Mouse (Mus musculus): Measurements from ENCODE around the gene Cmtm8.
A peak's percentile ranks its signal among the peaks of the same experiment; 100 is the strongest.

Gene Cmtm8

GRCm38 (mm10) chr9:114844017-114844662, at the start of gene Cmtm8:
Gene Cmtm8, minus strand, starts transcription at chr9:114844156.
- peak; percentile 20 for DNase-seq

- no peak for DNase-seq
Observed at GRCm38 (mm10) chr9:114892974-114893373, 49.0 kb upstream of the Cmtm8 start.

GRCm38 (mm10) chr9:114890377-114890776, 46.4 kb upstream of the Cmtm8 start:
- DNase-seq, result no peak

- no peak for DNase-seq
Observed at GRCm38 (mm10) chr9:114888856-114889407, 45.0 kb upstream of the Cmtm8 start.

- DNase-seq, result no peak
Observed at GRCm38 (mm10) chr9:114887699-114888098, 43.7 kb upstream of the Cmtm8 start.

- DNase-seq, result no peak
Observed at GRCm38 (mm10) chr9:114885991-114886662, 42.2 kb upstream of the Cmtm8 start.

GRCm38 (mm10) chr9:114885564-114885963, 41.6 kb upstream of the Cmtm8 start:
- DNase-seq, result no peak

- DNase-seq, result no peak
Observed at GRCm38 (mm10) chr9:114881977-114882376, 38.0 kb upstream of the Cmtm8 start.

- peak; percentile 71 for DNase-seq
Observed at GRCm38 (mm10) chr9:114855327-114855726, 11.4 kb upstream of the Cmtm8 start.

- DNase-seq, result peak; percentile 57
Observed at GRCm38 (mm10) chr9:114854686-114855085, 10.7 kb upstream of the Cmtm8 start.

- no peak for DNase-seq
Observed at GRCm38 (mm10) chr9:114853336-114853735, 9.4 kb upstream of the Cmtm8 start.

- DNase-seq, result no peak
Observed at GRCm38 (mm10) chr9:114851419-114852190, 7.6 kb upstream of the Cmtm8 start.

- no peak for DNase-seq
Observed at GRCm38 (mm10) chr9:114843634-114844016, 331 bp downstream of the Cmtm8 start.

- no peak for DNase-seq
Observed at GRCm38 (mm10) chr9:114842886-114843285, 1.1 kb downstream of the Cmtm8 start.

GRCm38 (mm10) chr9:114842269-114842668, 1.7 kb downstream of the Cmtm8 start:
- no peak for DNase-seq

- no peak for DNase-seq
Observed at GRCm38 (mm10) chr9:114838870-114839269, 5.1 kb downstream of the Cmtm8 start.

GRCm38 (mm10) chr9:114831527-114831926, 12.4 kb downstream of the Cmtm8 start:
- DNase-seq, result no peak

- DNase-seq, result no peak
Observed at GRCm38 (mm10) chr9:114830351-114830750, 13.6 kb downstream of the Cmtm8 start.

- DNase-seq, result no peak
Observed at GRCm38 (mm10) chr9:114829669-114830068, 14.3 kb downstream of the Cmtm8 start.

- DNase-seq, result no peak
Observed at GRCm38 (mm10) chr9:114828377-114828776, 15.6 kb downstream of the Cmtm8 start.

GRCm38 (mm10) chr9:114827242-114827852, 16.6 kb downstream of the Cmtm8 start:
- DNase-seq, result no peak

- DNase-seq, result no peak
Observed at GRCm38 (mm10) chr9:114824166-114824565, 19.8 kb downstream of the Cmtm8 start.

All from layer of hippocampus, adult 9-11 months (tissue).